Mouse (Mus musculus) retina, adult 2 months (tissue): ENCODE measurements around the gene Igfbp1.
"Not testable (repeated sequence)": the region's sequence is repeated elsewhere in the genome, so short reads cannot be mapped to it uniquely, and the experiment has no call there.

Experiments used
- DNase-seq: peaks from one replicate; pipeline ENCODE4 v3.0.0-alpha.2; 2012; ENCODE audit warnings: low read depth, low spot score

Gene Igfbp1

DNA sequence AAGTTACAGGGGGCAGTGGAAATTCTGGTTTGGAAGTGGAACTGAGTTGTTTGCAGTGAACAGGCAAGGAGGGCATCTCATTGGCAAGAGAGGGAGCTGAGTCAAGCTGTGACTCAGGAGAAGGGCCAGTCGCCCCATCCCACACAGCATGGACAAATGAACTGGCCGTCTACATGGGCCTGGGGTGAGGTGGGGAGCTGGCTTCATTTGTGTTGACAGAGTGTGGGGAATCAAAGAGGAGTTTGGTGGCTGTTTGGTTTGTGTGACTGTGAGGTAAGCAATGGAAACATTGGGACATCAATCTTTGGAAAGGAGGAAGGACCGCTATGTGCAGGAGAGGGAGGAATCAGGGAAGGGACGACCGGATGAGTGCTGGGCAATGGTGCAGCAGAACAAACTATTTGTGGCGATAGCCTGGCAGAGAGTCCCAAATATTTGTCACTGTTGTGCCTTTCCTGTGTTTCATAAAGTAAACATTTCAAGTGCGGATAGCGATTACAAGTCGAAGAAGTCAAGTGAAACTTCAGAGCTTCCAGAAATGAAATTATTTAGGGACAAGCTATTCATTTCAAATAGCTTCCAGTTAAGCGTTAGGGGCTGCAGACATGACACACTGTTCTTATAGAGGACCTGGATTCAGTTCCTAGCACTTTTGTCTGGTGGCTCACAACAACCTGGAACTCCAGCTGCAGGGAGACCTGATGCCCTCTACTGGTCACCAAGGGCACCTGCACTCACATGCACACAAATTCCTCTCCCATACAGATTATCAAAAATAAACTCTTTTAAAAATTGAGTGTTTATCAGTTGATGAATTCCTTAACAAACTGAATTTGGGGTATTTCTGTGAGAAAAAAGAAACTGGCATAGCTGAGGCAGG lies 2.9 kb upstream of the Igfbp1 start:
- DNase-seq: no peak

- DNase-seq: no peak
These were observed 2.3 kb upstream of the Igfbp1 start for GRCm38 (mm10) chr11:7195312-7195685.

DNA sequence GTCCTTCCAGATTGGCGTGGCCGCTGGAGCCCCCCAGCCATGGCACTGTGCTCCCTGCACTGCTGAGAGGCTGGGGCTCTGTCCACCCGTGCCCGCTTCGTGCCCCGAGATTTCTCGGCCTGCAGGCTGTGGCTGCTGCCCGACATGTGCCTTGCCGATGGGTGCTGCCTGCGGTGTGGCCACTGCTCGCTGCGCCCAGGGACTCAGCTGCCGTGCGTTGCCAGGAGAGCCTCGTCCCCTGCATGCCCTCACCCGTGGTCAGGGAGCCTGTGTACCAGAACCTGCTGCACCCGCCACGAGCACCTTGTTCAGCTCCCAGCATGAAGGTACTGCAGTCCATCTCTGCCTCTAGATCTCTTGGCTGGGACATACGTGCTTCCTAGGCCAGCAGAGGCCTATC lies 424 bp downstream of the Igfbp1 start:
- DNase-seq: no peak

- no peak for DNase-seq
These were observed 1.1 kb downstream of the Igfbp1 start for GRCm38 (mm10) chr11:7198481-7199256.

DNA sequence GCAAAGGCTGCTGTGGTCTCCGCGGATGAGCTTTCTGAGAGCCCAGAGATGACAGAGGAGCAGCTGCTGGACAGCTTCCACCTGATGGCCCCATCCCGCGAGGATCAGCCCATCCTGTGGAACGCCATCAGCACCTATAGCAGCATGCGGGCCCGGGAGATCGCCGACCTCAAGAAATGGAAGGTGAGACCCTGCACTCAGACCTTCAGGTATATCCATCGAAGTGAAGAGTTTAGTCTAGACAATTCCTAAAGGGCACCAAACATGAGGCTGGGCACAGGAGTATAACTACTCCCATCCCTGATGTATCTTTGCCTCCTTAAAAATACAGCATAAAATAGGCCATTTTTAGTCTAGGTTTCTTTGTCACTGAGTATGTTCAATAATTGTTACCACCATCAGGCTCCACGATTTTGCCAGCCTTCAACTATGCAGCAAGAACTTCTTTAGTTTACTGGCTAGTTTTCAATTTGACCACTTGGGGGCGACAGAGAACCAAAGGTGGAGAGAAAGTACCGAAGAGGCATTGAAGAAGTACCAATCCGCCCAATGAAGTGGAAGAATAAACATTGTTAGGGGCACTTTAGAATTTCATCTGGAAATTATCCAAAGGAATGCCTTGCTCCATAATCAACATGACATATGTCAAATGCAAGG lies 2.3 kb downstream of the Igfbp1 start:
- peak; percentile 44 for DNase-seq

GRCm38 (mm10) chr11:7200393-7200783 lies 2.8 kb downstream of the Igfbp1 start:
- DNase-seq: no peak

DNA sequence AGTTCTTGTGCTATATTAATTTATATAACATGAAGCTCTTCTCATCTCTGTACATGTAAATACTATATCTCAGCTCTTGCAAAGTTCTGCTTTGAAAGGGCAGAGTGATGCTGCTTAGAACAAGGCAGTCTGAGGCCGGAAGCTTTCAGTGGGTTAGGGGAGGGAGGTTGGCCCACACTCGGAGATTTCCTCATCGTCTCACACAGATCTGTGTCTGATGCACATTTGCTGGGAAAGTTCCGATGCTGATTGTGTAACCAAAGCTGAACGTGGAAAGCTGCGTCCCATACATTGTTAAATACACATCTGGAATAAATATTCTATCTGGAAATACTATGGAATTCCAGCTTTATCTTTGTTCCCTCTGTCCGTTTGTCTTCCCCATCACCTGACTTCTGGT lies 4.6 kb downstream of the Igfbp1 start:
- DNase-seq: no peak

GRCm38 (mm10) chr11:7203846-7204245 lies 6.3 kb downstream of the Igfbp1 start:
- DNase-seq: no peak

- peak; percentile 33 for DNase-seq
These were observed 12.8 kb downstream of the Igfbp1 start for GRCm38 (mm10) chr11:7210343-7210742.

- DNase-seq: no peak
These were observed 13.6 kb downstream of the Igfbp1 start for GRCm38 (mm10) chr11:7211211-7211610.

DNA sequence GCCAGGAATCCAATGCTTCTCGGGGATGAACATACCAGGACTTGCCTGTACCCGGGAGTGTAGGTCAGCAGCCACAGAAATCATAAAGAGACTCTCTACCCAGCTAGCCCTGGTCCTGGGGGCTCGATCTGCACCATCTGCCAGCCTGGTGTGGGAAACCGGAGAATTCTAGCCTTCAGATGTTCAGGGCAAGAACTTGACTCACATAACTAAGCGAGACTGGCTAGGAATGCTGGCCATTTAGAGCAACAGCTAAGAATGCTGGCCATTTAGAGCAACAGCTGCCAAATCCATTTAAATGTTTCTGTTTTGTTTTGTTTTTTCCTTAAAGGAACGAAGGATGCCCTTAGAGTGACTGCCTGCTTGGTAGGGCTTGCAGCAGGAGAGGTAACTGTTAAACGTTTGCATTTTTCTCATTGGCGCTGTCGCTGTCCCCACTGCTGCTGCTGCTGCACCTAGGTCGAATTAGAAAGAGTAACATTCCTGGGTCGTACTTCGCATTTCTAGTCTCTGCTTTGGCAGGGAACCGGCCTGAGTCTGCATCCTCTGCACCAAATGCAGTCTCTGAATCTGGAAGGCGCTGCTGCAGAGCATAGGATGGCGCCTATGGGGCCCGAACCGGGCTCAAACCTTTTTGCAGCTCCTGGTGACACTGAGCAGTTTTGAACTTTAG lies 14.7 kb downstream of the Igfbp1 start:
- DNase-seq: no peak

DNA sequence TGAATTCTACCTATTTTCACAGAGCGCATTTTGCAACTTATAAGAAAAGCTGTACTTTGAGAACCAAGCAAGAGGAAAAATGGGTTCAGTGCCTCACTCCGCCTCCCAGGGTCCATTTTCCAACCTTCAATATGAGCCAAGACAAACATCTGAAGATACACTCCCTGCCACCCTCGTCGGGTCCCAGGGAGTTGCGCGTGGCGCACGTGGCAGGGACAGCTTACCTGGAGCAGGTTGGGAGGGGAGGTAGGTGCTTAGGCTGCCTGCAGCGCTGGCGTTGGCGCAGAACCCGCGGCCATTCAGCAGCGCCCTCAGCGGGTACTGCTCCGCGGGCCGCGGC lies 15.5 kb downstream of the Igfbp1 start:
- DNase-seq: no peak

- no peak for DNase-seq
These were observed 16.1 kb downstream of the Igfbp1 start, which contains the start of gene Igfbp3 for GRCm38 (mm10) chr11:7213501-7214341. TSS of gene Igfbp3 (minus strand) at chr11:7213923.

DNA sequence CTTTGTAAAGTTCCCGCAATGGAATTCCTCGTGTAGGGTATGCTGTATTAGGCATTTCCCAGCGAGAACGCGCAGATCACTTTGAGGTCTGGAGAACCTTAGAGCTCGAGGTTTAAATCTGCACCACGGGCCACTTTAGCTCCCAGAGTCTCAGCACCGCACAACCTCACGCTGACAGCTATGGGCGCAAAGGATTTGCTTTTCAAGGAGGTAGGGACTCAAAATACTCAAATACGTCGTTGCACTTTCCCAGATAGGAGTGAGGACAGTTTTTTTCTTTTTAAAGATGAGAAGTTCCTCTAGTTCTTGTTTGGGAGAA lies 16.7 kb downstream of the Igfbp1 start:
- DNase-seq: no peak

DNA sequence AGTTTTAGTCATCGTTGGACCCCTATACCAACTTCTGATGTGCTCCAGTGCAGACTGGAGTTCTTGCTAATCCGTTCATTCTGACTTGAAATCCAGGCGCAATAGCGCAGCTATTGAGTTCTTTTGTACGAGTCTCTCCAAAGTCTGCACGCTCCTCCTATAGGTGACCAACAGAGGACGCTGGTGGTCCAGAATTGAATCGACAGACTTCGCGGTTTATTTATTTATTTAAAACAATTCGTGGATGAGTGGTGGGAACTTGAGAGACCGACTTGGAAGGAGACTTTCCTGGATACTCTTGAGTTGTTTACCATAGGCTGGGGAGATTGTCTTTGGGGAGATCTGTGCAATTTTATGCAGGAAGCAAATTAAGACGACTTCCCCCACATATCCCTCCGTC lies 17.2 kb downstream of the Igfbp1 start:
- no peak for DNase-seq

GRCm38 (mm10) chr11:7215703-7216102 lies 18.1 kb downstream of the Igfbp1 start:
- peak; percentile 3 for DNase-seq

GRCm38 (mm10) chr11:7221826-7222225 lies 24.2 kb downstream of the Igfbp1 start:
- DNase-seq: not testable (repeated sequence)

GRCm38 (mm10) chr11:7226200-7226599 lies 28.6 kb downstream of the Igfbp1 start:
- no peak for DNase-seq

GRCm38 (mm10) chr11:7226810-7227550 lies 29.4 kb downstream of the Igfbp1 start:
- DNase-seq: no peak

GRCm38 (mm10) chr11:7228107-7228506 lies 30.5 kb downstream of the Igfbp1 start:
- DNase-seq: no peak
